Mouse (Mus musculus) urinary bladder, postnatal 25 days (tissue): ENCODE data around the gene Jmjd1c.

Experiments used
- DNase-seq: peaks from one replicate; pipeline ENCODE4 v3.0.0; 2022; ENCODE audit warnings: low spot score

The Jmjd1c gene

DNA sequence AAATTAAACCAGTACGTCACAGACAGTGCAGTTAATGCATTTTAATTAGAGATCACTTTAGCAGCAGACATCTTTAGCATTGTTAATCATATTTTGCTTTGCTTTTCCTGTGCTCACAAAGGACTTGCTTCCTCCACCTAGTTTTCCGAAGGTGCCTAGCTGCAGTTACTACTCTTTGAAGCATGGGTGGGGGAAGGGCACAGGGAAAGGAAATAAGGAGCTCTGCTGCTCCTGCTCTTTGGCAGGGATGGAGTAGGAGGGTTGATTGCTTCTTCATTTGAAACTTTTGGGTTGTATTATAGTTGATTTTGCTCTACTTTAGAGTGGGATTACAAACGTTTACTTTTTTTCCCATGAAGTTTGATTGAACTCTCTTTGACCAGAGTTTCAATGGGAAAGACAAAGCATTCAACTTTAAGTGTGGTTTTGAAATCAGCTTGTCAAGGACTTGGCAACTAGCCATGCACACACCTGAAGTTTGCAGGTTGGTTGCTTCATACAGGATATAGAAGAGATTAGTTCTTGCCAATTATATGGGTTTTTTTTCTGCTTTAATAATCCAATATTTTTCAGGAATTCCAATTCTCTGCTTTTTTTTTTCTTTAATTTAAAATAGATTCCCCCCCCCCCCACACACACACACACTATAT, 97.2 kb downstream of the Jmjd1c start:
- no peak for DNase-seq

DNA sequence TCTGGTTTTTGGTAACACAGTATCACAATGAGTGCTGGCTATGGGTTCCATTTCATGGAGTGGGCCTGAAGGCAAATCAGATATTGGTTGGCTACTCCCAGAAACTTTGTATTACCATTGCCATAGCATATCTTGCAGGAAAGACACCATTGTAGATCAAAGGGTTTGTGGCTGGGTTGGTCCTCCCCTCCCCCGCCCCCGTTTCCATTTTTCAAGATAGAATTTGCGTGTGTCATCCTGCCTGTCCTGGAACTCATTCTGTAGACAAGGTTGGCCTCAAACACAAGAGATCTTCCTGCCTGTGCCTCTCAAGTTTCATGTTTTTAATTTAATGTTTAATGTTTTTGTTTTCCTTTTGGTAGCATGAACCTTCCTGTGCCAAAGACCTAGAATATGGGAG, 98.1 kb downstream of the Jmjd1c start:
- no peak for DNase-seq

DNA sequence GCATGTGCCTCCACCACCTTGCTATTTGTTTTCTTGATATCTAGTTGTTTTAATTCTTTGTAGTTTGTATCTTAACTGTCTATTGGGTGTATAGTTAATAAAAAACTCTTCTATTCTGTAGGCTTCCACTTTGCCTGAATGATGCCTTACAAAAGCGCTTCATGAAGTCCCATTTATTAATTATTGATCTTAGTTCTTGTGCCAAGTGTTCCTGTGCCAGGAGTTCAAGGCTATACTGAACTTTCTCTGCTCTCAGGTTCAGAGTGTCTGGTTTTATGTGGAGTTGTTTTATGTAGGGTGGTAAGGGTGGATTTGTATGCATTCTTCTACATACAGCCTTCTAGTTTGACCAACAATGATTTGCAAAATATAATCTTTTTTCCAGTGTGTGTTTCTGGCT, 99.7 kb downstream of the Jmjd1c start:
- no peak for DNase-seq

DNA sequence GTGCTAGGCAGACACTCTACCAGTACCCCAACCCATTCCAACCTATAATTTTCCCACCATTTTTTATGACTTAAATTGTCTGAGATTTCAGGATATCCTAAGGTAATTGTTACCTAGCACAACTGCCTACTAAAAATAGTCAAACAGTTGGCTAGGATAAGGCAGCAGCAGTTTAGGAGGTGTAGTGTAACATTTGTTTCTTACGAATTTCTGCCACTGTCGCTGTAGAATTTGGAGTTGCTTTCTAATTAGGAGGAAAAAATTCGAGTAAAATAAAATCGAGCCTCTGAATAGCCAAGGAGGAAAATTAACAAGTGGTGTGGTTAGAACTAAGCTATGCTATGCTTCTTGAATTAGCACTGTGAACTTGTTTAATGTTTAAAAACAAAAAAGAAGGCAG, 101.3 kb downstream of the Jmjd1c start:
- no peak for DNase-seq

DNA sequence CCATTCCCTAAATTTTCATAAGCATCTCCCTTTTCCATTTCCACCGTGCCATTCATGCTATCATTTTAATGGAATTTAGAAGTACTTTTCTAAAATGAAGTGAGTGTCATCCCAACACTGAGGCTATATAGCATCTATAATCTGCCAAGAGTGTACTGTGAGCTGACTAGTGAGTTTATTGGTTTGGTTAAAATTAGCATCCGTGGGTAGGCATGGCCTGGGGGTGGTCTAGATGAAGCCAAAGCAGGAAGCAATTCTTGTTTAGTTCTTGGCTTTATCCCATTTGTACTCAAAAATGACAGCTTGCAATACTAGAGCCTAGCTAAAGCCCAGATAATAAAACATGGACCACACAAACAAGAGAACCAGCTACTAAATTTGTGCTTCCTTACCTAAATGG, 101.9 kb downstream of the Jmjd1c start:
- no peak for DNase-seq

DNA sequence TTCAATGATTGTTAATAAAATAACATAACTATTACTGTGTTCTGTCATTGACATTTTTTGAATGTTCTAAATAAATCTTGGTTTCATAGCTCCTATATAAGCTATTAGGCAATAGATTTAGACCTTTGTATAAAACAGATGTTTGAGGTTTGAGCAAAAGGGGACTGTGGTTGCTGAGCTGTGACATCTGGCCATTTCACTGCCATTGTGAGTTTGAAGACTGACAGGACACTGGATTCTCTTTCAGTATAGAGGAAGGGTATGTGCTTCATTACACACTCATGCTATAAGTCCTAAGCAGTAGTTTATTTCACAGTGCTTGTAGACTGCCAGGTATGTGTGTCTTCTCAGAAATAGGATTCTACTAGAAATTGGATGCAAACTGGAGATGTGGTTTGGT, 105.8 kb downstream of the Jmjd1c start:
- no peak for DNase-seq

DNA sequence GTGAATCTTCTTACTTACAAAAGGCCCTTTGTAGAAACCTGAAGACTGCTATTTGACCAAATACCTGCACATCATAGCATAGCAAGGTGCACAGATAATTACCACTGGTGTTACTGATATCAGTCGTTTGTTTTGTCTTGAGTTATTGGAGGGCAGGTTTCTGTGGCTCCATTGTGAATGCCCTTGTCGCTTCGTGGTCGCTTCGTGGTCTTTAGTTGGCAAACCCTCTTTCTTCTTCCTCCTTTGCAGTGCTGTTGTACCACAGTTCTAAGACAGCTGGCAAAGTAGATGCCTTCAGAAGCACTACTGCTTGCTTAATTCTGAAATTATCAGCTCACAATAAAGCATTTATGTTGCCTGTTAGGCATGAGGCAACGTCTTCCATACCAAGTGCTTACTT, 106.5 kb downstream of the Jmjd1c start:
- no peak for DNase-seq

DNA sequence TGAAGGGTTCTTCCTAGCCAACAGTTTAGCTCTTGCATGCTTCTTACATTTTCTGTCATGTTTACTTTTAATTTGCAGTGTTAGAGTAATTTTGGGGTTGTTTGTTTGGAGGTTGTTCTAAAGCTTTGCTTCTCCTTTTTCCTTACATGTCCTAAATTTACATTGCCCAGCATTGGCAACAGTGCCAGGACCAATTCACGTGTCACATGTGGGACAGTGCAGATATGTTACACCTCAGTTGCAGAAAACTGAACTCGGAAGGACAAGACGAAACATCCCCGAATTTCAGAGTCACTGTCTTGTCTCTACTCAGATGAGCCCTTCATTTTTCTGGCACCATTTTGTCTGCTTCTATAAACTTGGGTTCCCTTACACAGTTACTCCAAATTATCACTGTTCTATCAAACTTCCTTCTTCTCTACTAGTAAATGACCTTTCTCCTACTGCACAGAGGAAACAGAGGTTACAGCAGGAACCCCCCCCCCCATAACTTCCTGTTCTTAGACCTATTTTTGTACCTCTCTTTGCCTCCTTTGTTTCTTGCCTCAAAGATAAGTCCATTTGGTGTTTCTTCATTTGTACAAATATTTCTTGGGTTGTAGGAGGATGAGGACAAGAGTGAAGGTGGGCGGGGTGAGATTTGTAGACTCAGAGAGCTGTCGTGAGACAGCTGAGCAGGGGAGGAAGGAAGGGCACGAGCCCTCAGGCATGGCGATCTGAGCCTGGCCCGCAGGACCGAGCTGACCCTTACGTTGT, 108.9 kb downstream of the Jmjd1c start:
- no peak for DNase-seq

DNA sequence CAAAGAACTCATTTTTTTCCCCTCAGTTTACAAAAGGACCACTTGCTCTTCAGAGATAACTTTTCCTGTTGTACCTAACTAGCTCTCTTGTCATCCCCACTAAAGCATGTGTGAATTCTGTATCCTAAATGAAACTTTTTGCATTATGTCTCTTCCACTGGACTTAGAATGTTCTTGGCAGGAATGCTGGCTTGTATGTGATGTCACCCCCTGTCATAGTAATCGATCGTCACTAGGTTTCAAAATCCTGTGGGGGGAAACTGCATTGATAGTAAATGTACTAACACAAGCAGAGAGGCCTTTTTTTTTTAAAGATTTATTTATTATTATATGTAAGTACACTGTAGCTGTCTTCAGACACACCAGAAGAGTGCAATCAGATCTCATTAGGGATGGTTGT, 112.0 kb downstream of the Jmjd1c start:
- DNase-seq, result no peak

DNA sequence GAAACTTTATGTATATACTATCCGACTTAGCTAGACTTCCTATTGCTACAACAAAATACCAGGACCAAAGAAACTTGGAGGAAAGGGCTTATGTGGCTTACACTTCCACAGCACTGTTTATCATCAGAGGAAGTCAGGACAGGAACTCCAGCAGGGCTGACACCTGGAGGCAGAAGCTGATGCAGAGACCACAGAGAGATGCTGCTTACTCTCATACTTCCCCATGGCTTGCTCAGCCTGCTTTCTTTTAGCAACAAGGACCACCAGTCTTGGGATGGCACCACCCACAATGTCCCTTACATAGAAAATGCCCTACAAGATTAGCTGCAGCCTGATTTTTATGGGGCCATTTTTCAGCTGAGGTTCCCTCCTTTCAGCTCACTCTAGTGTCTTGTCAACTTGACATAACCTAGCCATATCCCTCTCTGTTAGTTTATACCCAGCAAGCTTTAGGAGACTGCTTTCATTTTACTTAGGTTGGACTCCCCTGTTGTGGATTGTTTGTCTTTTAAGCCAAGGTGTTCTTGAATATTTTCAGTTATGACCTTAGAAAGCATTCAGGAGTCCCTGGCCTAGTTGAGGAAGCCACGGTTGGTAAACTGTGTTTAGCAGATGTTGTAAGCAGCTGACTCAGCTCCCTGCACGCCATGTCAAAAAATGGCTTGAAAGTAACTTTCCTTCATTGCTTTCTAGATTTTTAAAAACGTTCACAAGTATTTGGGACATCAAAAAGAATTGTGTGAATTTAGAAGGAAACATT, 114.2 kb downstream of the Jmjd1c start:
- no peak for DNase-seq

DNA sequence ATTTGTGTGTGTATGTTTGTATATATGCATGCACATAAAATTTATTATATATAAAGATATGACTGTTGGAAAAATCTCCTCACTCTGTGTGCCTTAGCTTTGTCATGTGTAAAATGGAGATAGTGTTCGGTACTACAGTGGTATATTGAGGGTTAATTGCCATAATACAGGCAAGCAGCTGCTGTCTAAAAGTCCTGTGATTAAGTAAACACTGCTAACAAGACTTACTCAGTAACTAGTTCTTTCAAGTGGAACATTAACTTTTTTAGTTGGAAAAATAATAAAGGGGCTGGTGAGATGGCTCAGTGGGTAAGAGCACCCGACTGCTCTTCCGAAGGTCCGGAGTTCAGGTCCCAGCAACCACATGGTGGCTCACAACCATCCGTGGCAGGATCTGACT, 116.1 kb downstream of the Jmjd1c start:
- no peak for DNase-seq

DNA sequence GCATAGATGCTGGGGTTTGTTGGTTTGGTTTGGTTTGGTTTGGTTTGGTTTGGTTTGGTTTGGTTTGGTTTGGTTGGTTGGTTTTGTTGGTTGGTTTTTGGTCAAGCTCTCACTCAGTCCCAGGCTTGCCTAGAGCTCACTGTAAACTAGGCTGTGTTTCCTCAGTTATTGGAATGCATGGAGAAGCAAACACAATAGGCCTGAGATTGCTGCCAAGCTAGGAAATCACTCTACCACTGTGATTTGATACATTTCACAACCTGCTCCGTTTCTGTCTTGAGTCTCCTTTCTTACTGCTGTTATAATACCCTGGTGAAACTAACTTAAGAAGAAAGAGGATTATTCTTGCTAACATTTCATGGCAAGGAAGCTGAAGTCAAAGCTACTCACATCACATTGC, 117.8 kb downstream of the Jmjd1c start:
- DNase-seq, result no peak

DNA sequence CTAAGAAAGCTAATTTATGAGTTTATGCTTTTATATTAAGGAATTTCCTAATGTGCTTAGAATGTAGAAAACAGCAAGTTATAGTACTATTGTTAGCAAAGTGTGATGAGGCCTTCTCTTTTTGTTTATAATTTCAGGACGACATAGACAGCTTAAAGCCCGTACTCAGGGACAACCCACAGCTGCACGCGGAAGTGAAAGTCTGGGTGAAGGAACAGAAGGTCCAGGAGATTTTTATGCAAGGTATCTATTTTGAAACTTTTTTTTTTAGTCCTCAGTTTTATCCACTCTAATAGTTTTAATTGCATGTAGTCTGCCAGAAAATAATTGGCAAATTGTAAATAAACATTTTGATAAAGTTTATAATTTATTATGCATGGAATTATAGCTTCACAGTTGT, 119.2 kb downstream of the Jmjd1c start:
- DNase-seq, result no peak

DNA sequence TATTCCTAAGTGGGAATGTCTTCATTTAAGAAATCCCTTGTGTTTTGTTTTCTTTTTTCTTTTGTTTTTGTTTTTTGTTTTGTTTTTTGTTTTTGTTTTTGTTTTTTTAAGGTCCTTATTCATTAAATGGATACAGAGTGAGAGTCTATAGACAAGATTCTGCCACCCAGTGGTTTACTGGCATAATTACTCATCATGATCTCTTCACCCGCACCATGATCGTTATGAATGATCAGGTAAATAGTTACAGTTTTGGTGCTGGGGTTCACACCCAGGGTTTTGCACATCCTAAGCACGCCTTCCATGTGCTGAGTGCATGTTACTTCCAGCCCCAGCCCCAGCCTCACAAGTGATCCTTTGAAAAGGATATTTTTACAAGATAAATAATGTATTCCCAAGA, 120.9 kb downstream of the Jmjd1c start:
- DNase-seq, result no peak

DNA sequence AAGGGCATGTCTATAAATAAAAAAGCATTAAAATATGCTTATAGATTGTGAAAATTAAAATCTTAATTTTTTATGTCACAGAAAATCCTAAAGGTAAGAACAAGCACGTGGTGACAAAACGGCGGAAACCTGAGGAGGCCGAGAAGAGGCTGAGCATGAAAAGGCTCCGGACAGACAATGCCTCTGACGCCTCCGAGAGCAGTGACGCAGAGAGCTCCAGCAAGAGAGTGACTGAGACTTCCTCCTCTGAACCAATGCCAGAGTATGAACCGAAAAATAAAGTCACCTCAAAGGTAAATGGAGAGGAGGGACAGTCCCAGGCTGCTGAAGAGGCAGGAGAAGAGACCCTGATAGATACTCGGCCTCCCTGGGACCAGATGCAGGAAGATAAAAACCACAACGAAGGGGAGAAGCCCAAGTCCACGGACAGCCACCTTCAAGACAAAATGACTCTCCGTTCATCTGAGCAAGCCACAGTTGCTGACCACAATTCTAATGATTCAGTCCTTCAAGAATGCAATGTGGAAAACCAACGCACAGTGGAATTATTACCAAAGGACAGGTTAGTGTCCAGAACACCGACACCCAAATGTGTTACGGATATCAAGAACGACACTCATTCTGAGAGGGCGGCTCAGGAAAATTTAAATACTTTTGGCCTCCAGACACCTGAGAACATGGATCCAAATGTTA, 123.1 kb downstream of the Jmjd1c start:
- DNase-seq, result no peak

DNA sequence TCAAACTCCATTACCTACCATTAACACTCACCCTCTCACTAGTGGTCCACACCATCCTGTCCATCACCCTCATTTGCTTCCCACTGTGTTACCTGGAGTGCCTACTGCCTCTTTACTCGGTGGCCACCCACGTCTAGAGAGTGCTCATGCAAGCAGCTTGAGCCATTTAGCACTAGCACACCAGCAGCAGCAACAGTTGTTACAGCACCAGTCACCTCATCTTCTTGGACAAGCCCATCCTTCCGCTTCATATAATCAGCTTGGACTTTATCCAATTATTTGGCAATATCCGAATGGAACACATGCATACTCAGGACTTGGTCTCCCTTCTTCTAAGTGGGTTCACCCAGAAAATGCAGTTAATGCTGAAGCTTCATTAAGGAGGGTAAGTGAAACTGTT, 124.3 kb downstream of the Jmjd1c start:
- DNase-seq, result no peak

DNA sequence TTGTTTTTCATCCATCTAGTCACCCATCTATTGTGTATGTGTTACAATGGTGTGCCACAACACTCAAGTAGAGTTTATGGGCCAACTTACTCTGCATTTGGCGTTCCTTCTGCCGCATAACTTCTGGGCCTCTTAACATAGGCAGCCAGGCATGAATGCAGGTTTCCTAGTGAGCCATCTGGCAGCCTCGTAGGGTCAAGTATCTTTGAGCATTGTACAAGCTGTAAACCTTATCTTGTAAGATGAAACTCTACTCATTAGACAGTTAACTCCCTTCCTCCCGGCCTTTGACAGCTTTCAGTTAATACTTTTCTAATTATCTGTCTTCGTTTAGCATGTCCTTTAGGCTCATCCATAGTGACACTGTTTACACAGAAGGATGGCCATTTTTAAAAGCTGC, 125.4 kb downstream of the Jmjd1c start:
- DNase-seq, result no peak

DNA sequence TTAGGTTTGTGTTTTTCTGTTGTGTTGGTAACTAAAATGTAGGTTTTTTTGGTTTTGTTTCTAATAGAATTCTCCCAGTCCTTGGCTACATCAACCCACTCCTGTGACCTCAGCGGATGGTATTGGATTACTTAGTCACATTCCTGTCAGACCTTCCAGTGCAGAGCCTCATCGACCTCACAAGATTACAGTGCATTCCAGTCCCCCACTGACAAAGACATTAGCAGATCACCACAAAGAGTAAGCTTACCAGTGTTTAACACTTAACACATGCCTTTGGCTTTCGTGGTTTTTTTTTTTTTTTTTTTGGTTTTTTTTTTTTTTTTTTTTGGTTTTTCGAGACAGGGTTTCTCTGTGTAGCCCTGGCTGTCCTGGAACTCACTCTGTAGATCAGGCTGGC, 128.0 kb downstream of the Jmjd1c start:
- DNase-seq, result no peak

DNA sequence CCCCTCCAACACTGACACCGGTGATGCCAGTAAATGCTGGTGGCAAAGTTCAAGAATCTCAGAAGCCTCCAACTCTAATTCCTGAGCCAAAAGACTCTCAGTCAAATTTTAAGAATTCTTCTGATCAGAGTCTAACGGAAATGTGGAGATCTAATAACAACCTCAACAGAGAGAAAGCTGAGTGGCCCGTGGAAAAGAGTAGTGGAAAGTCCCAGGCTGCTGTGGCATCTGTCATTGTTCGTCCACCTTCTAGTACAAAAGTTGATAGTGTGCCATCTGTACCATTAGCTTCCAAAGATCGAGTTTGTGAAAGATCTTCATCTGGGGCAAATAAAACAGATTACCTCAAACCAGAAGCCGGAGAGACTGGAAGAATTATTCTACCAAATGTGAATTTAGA, 129.6 kb downstream of the Jmjd1c start:
- no peak for DNase-seq

DNA sequence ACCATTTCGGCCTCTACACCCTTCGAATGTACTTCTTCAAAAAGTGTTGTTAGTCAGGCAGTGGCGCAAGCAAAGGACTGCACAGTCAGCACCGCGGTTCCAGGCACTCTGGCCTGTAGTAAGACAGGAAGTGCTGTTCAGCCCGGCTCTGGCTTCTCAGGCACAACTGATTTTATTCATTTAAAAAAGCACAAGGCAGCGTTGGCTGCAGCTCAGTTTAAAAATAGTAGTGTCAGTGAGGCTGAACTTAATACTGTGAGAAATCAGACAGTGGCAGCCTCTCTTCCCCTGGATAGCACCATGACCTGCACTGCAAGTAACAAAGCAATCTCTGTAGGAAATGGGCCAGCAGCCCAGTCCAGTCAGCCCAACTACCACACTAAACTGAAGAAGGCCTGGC, 130.2 kb downstream of the Jmjd1c start:
- no peak for DNase-seq

DNA sequence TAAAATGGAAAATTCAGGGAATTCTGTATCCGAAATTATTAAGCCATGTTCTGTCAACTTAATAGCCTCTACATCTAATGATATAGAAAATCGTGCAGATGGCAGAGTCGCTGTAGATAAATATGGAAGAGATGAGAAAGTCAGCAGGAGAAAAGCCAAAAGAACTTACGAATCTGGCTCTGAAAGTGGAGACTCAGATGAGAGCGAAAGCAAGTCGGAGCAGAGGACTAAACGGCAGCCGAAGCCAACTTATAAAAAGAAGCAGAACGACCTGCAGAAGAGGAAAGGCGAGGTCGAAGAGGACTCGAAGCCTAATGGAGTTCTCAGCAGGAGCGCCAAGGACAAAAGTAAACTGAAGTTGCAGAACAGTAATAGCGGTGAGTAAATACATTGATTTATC, 130.6 kb downstream of the Jmjd1c start:
- no peak for DNase-seq

DNA sequence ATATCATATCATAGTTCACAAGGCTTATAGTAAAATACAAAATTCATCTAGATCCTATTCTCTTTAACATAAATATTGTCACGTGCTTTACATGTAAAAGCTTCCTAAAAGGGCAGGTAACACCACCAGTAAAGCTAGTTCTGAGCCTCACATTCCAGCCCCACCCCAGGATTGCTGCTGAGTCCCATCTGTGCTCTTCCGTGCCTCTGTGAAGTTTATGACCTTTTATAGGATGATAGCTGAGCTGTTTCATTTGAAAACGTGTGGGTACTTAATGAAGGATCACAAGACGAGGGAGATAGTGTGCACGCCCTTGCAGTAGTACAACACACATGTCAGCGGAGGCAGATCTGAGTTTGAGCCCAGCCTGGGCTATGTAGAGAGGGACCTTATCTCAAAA, 134.5 kb downstream of the Jmjd1c start:
- DNase-seq, result no peak

DNA sequence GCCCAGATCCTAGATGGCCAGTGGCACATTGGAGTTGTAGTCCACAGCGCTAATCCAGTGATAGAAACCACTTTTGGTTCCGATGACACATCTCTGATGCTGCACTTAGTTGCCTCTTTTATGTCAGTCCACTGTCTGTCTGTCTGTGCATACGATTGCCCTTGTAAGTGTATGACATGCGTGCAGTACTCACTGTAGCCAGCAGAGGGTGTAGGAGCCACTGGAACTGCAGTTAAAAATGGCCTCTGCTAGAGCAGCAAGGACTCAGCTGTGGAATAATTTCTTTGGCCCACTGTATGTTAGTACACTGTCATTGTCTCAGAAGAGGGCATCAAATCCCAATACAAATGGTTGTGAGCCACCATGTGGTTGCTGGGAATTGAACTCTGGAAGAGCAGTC, 151.2 kb downstream of the Jmjd1c start:
- DNase-seq, result no peak
